ENCODE assay signal across 29 mouse cellular contexts in the genomic region with DNA sequence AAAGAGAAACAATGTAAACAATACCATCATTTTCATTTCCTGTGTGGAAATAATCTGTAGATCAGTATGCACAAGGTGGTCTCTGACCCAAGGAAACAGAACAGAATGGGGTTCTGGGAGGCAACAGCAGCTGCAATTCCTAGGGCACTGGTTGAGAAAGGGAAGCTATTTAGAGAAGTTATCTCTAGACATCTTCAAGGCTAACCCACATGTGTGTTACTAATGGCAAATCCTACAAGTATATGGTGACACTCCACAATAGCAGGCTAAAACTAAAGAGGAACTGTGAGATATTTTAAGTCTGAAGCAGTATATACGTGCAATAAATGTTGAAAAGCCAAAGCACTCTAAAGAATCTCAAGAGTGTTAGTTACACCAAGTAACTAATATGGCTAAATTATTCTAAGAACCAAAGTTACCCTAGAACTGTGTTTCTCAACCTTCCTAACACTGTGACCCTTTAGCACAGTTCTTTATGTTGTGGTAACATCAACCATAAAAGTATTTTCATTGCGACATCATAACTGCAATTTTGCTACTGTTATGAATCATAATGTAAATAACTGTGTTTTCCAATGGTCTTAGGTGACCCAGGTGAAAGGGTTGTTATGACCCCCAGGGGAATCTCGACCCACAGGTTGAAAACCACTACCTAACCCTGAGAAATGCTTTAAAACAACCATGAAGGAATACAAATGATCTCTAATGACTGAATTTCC. TPM values are rescaled to one million over a fixed set of nuclear protein-coding genes. Genes with fewer than 3 reads are reported as not detected.
A peak's percentile ranks its signal among the peaks of the same experiment; 100 is the strongest.
DNase-seq lines count a peak whose midpoint lies in the region; ATAC-seq and TF ChIP-seq lines count a peak whose summit lies in the region.
"Had no signal": no experiment of that assay in that cellular context is flagged by ENCODE, and none has a peak within 500 bp of the region (broad histone marks: within the 10 kb centered on the region; RNA-seq: fewer than 3 reads in every experiment).

No protein-coding gene starts in this region.

- H3K4me3 ChIP-seq in G1E (ENCODE audit: low read depth, low read length) = no peak overlapping the region
- H3K4me3 ChIP-seq: gastrocnemius, adult 2 months; limb, embryonic 13.5 days; liver, embryonic 12.5 days; midbrain, embryonic 12.5 days had no signal

- peak; percentile 28; the same call in 1 of the 2 replicates for ATAC-seq in G1E (ENCODE audit: extremely low read depth, insufficient number of reproducible peaks, low FRiP score, poor library complexity, severe bottlenecking)
- peak; percentile 94 for ATAC-seq in common myeloid progenitor, adult 5-6 weeks (replicated peaks; ENCODE audit: low read depth, poor library complexity, severe bottlenecking)
- ATAC-seq in megakaryocyte progenitor cell, adult 5-6 weeks (replicated peaks; ENCODE audit: poor library complexity) = peak; percentile 94
- ATAC-seq: forebrain, embryonic 14.5 days; hindbrain, embryonic 16.5 days; liver, embryonic 12.5 days had no signal

- H3K36me3 ChIP-seq in G1E (replicated peaks) = peaks cover 24% of the 10 kb centered on the region
- H3K36me3 ChIP-seq: limb, embryonic 13.5 days; midbrain, embryonic 12.5 days had no signal

- peak; percentile 30 for DNase-seq in 3T3-L1 (ENCODE audit: low read depth, low spot score)
- DNase-seq in G1E (ENCODE audit: low spot score) = peak; percentile 6
- no peak for DNase-seq in thymus, adult 18-20 months
- no peak for DNase-seq in adrenal gland, postnatal 36 days
- no peak for DNase-seq in ovary, postnatal 10 days (ENCODE audit: low spot score)
- DNase-seq in layer of hippocampus, adult 11-12 months (ENCODE audit: low spot score) = no peak
- DNase-seq: adrenal gland, postnatal 25 days; B cell, adult 2 months; cerebellum, adult 8-10 months; cerebellum, postnatal 25 days; gastrocnemius, adult 2 months; heart, postnatal 14 days; kidney, adult 8-10 months; kidney, postnatal 4 days; layer of hippocampus, adult 9-11 months; lung, adult 18-20 months; lung, postnatal 14 days; right cerebral cortex, adult 18-20 months; spleen, adult 18-20 months; thymus, adult 2 months; thymus, postnatal 4 days had no signal

- H3K27me3 ChIP-seq in G1E (ENCODE audit: insufficient read depth, low read length) = no peaks in the 10 kb centered on the region
- H3K27me3 ChIP-seq: CH12.LX; limb, embryonic 13.5 days; liver, embryonic 12.5 days; midbrain, embryonic 12.5 days had no signal

- no peak for TF ChIP-seq CTCF in G1E (IDR thresholded peaks at IDR 0.05; ENCODE audit: low read depth, low read length)

- peaks cover 31% of the 10 kb centered on the region for H3K4me1 ChIP-seq in G1E (ENCODE audit: insufficient read depth, low read depth, low read length)

- no peaks in the 10 kb centered on the region for H3K9me3 ChIP-seq in G1E (replicated peaks)
- H3K9me3 ChIP-seq: limb, embryonic 13.5 days; liver, embryonic 12.5 days; midbrain, embryonic 12.5 days had no signal

RNA-seq across cellular contexts. Expression of a gene that starts 22.6 kb away (rescaled TPM):
- total RNA-seq in G1E (2014; fragmentation: Nextera tagmentation) (329 and 366 TPM in 2 replicates), G1E (2017) (76.1 and 80.7 TPM in 2 replicates)
- 34.7 and 49.3 TPM in 2 replicates for polyA plus RNA-seq in G1E (2012)
- total RNA-seq in common myeloid progenitor, adult 5-6 weeks (2017) = 58.2 and 64.5 TPM in 2 replicates
- 89.1 and 105 TPM in 2 replicates for total RNA-seq in megakaryocyte progenitor cell, adult 5-6 weeks (2015)
- 36.2 and 49.1 TPM in 2 replicates for total RNA-seq in megakaryocyte progenitor cell, adult 5-6 weeks (2017)
- 10 to 100 TPM; 80.3 to 91.0 TPM for total RNA-seq in adrenal gland, postnatal 36 days (2021)

Comparison
In these comparisons a context has a peak if more than half of its experiments do, and no peak if none do; other contexts are left out.
1. DNase-seq: peak in 3T3-L1 (single experiment) and G1E (single experiment); none in thymus, adult 18-20 months (0 of 2), adrenal gland, postnatal 36 days (0 of 2), ovary, postnatal 10 days (single experiment) and layer of hippocampus, adult 11-12 months (single experiment).
2. ATAC-seq: peak in every context shown above with its lines; median percentile 94 in common myeloid progenitor, adult 5-6 weeks; 94 in megakaryocyte progenitor cell, adult 5-6 weeks; 28 in G1E.